Mouse (Mus musculus) cerebellum, adult 2 months (tissue): ENCODE results near the gene Hist1h3c.

Experiments
- CTCF ChIP-seq: fragments of 200-500 bp; IDR thresholded peaks from 2 replicates; pipeline ENCODE4 v1.5.1; 2011; ENCODE audit warnings: low read depth, mild to moderate bottlenecking, control low read depth, low read length, moderate library complexity, borderline replicate concordance; ENCODE audit not compliant: insufficient read depth
- POLR2A ChIP-seq: fragments of 200-500 bp; IDR thresholded peaks from 2 replicates; pipeline ENCODE4 v1.6.1; 2011; ENCODE audit warnings: low read length, control low read depth, borderline replicate concordance; ENCODE audit not compliant: insufficient read depth

DNA sequence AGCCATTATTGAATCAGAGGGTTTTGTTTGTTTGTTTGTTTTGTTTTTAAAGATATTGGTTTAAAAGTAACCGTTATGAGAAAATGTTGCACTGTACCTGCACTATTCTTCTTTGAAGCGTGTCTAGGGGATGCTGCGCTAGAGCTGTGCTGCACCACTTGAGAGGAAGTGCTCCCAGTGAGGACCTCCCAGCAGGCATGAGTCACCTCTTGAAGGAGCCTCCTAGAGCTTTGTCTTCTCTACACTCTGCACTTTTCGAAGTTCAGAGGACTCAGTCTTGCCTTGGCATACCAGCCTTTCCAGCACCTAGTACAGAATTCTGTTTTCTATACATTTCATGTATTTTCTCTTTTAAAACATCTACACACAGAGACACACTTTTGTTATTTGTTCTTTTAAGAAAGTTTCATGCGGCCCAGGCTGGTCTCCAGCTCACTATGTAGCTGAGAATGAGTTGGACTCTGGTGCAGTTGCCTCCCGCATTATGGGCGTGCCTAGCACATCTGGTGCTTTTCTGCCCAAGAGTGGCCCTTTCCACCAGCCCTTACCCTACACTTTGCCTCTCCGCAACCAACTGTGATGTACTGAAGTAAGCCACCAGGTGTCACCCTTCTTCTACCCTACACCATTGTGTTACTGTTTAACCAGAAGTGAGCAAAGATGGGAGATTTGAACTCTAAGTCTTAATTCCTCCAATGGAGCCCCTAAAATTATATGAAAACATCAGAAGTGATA, 44.4 kb downstream of the Hist1h3c start:
- TF ChIP-seq CTCF = peak; percentile 73
- TF ChIP-seq POLR2A = no peak
